Mouse (Mus musculus) lung, postnatal 10 days (tissue): ENCODE measurements around the gene Pttg1ip.

ENCODE experiments used
- DNase-seq: peaks from one replicate; pipeline ENCODE4 v3.0.0; 2021

The Pttg1ip gene

GRCm38 (mm10) chr10:77645571-77645970 lies 64.1 kb downstream of the Pttg1ip start:
- no peak for DNase-seq

DNA sequence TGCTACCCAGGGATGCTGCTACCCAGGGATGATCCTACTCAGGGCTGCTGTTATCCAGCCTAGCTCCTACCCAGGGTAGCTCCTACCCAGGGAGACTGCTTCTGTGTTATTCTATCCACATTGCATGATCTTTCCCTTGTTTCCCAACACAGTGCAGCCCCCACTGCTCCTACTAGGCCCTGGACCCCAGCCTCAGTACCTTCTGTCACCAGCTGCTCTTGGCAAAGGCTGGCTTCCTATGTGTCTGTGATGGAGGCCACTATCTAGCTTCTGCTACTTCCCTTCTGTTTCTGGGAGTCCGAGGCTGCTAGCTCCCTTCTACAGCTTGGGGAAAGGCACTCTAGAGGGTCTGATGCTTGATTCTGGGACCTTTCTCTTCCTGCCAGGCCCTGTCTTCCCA lies 65.9 kb downstream of the Pttg1ip start:
- DNase-seq = no peak

DNA sequence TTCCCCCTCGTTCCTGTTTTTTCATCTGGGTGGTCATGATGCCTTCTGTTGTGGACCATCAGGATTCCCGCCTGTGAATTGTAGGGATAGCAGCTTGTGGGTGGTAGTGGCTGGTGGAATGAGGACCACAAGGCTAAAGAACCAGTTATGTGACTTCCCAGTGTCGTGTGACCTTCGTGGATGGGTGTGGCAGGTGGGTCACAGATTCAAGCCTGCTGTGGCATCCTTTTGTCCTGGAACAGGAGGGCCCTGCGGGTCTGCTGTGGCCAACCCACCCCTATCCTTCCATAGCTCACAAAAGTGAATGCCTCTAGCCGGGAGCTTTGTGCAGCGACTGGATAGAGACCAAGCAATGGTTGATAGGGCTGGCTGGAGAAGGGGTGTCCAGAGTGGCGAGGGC lies 66.4 kb downstream of the Pttg1ip start:
- no peak for DNase-seq
